Mouse (Mus musculus): ENCODE measurements around the gene Chrna1.

DNA sequence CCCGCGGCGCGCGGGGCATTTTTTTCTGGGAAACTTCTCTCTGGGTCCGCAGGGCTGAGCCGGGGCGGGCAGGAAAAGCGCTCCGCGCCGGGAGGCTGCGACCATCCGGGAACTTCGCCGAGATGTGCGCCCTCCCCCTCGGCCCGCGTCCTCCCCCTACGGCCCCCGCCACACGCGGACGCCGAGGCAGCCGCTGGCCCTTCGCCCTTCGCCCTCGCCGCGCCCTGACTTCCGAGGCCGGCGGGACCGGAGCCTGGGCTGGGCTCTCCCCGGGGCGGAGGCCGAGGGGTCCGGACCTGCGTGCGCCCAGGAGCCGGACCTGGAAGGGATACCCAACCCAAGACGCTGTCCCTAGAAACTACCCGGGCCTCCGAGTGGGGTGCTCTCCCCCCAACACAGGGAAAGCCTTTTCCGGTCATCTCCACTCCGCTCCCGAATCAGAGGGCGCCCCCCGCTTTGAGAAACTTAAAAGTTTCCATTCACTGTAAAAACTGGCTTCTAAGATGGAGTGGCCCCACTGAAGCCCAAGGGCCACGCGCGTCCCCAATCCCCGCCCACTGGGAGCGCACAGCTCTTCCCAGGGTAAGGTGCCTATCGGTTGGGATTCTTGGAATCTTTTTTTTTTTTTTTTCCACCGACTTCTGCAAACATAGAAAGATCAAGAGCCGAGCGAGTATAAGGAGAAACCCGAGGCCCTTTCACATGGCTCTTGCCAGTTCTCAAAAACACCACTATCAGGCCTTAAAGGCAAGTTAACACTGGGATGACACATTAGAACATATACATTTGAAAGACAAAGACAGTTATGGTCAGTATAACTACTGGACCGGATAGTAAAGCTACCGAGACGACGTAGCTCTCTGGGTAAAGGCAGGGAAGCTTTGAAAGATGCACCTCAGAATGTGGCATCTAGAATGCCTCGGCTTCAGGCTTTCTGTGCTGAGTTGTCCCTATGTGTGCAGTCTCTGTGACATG is 50.5 kb downstream of the Chrna1 start, which contains the start of gene Wipf1:
- TF ChIP-seq CTCF (IDR thresholded peaks at IDR 0.05; ENCODE audit: extremely low read depth, insufficient read depth, low read length) (no peak), POLR2A (IDR thresholded peaks at IDR 0.05; ENCODE audit: extremely low read depth, insufficient read depth, low read length) (no peak)

All from cortical plate, adult 2 months (tissue).